Mouse (Mus musculus): ENCODE measurements at regions not wholly inside any gene's neighbourhood (a gene's known extent, or its start where the extent isn't known, plus 50 kb on each side); places are given as distances from the start of the nearest gene placed in this dataset.

GRCm38 (mm10) chr13:97463798-97464197 lies 222.9 kb downstream of the Enc1 start:
- no peaks in the 10 kb centered on the region for H3K36me3 ChIP-seq (ENCODE audit: control insufficient read depth, insufficient read depth, low read length)
- H3K27ac ChIP-seq (replicated peaks; ENCODE audit: low read depth, low read length), result no peak overlapping the region
- no peak overlapping the region for H3K4me3 ChIP-seq (replicated peaks; ENCODE audit: low read depth, low read length)
- H3K27me3 ChIP-seq (ENCODE audit: control insufficient read depth, insufficient read depth, low read length), result no peaks in the 10 kb centered on the region
- H3K4me1 ChIP-seq (ENCODE audit: control insufficient read depth, insufficient read depth, low read length), result peaks cover 2% of the 10 kb centered on the region; the same call in 1 of the 2 replicates
- ATAC-seq (ENCODE audit: low FRiP score, low TSS enrichment), result no peak
- H3K9ac ChIP-seq (replicated peaks; ENCODE audit: low read length), result no peak overlapping the region
- no peak overlapping the region for H3K4me2 ChIP-seq (ENCODE audit: low read length)
- H3K9me3 ChIP-seq (ENCODE audit: control insufficient read depth, low read length), result no peaks in the 10 kb centered on the region
- DNase-seq, result no peak
- 90% methylated on average over 7 of the region's 8 CpGs for WGBS

- H3K4me1 ChIP-seq (ENCODE audit: control insufficient read depth, insufficient read depth, low read length), result no peaks in the 10 kb centered on the region
- WGBS, result 94% methylated on average over 2 of the region's 2 CpGs
- no peak overlapping the region for H3K4me3 ChIP-seq (replicated peaks; ENCODE audit: low read depth, low read length)
- H3K9me3 ChIP-seq (ENCODE audit: control insufficient read depth, low read length), result no peaks in the 10 kb centered on the region
- no peaks in the 10 kb centered on the region for H3K27me3 ChIP-seq (ENCODE audit: control insufficient read depth, insufficient read depth, low read length)
- H3K36me3 ChIP-seq (ENCODE audit: control insufficient read depth, insufficient read depth, low read length), result no peaks in the 10 kb centered on the region
- H3K9ac ChIP-seq (replicated peaks; ENCODE audit: low read length), result no peak overlapping the region
- ATAC-seq (ENCODE audit: low FRiP score, low TSS enrichment) (no peak), DNase-seq (no peak)
- H3K4me2 ChIP-seq (ENCODE audit: low read length), result no peak overlapping the region
- H3K27ac ChIP-seq (replicated peaks; ENCODE audit: low read depth, low read length), result no peak overlapping the region
Measured at GRCm38 (mm10) chr13:97462884-97463235, 222.0 kb downstream of the Enc1 start.

GRCm38 (mm10) chr13:97462110-97462883 lies 221.4 kb downstream of the Enc1 start:
- ATAC-seq (ENCODE audit: low FRiP score, low TSS enrichment) (no peak), DNase-seq (no peak)
- H3K4me2 ChIP-seq (ENCODE audit: low read length), result no peak overlapping the region
- no peaks in the 10 kb centered on the region for H3K27me3 ChIP-seq (ENCODE audit: control insufficient read depth, insufficient read depth, low read length)
- H3K4me1 ChIP-seq (ENCODE audit: control insufficient read depth, insufficient read depth, low read length), result no peaks in the 10 kb centered on the region
- H3K9me3 ChIP-seq (ENCODE audit: control insufficient read depth, low read length), result no peaks in the 10 kb centered on the region
- H3K9ac ChIP-seq (replicated peaks; ENCODE audit: low read length), result no peak overlapping the region
- 83% methylated on average over 13 of the region's 13 CpGs for WGBS
- no peaks in the 10 kb centered on the region for H3K36me3 ChIP-seq (ENCODE audit: control insufficient read depth, insufficient read depth, low read length)
- H3K4me3 ChIP-seq (replicated peaks; ENCODE audit: low read depth, low read length), result no peak overlapping the region
- H3K27ac ChIP-seq (replicated peaks; ENCODE audit: low read depth, low read length), result no peak overlapping the region

- Histone ChIP-seq H3K36me3 (ENCODE audit: control insufficient read depth, insufficient read depth, low read length) (no peaks in the 10 kb centered on the region), H3K4me1 (ENCODE audit: control insufficient read depth, insufficient read depth, low read length) (no peaks in the 10 kb centered on the region), H3K4me3 (replicated peaks; ENCODE audit: low read depth, low read length) (no peak overlapping the region), H3K9me3 (ENCODE audit: control insufficient read depth, low read length) (no peaks in the 10 kb centered on the region), H3K4me2 (ENCODE audit: low read length) (no peak overlapping the region), H3K9ac (replicated peaks; ENCODE audit: low read length) (no peak overlapping the region), H3K27ac (replicated peaks; ENCODE audit: low read depth, low read length) (no peak overlapping the region), H3K27me3 (ENCODE audit: control insufficient read depth, insufficient read depth, low read length) (no peaks in the 10 kb centered on the region)
- ATAC-seq (ENCODE audit: low FRiP score, low TSS enrichment) (no peak), DNase-seq (no peak)
- 94% methylated on average over 4 of the region's 4 CpGs for WGBS
Measured at GRCm38 (mm10) chr13:97461207-97461606, 220.3 kb downstream of the Enc1 start.

GRCm38 (mm10) chr13:97459106-97459505 lies 218.2 kb downstream of the Enc1 start:
- DNase-seq (no peak), ATAC-seq (ENCODE audit: low FRiP score, low TSS enrichment) (no peak)
- no peak overlapping the region for H3K4me2 ChIP-seq (ENCODE audit: low read length)
- no peak overlapping the region for H3K4me3 ChIP-seq (replicated peaks; ENCODE audit: low read depth, low read length)
- H3K9ac ChIP-seq (replicated peaks; ENCODE audit: low read length), result no peak overlapping the region
- H3K27me3 ChIP-seq (ENCODE audit: control insufficient read depth, insufficient read depth, low read length), result no peaks in the 10 kb centered on the region
- WGBS, result 93% methylated on average over 7 of the region's 7 CpGs
- no peak overlapping the region for H3K27ac ChIP-seq (replicated peaks; ENCODE audit: low read depth, low read length)
- H3K36me3 ChIP-seq (ENCODE audit: control insufficient read depth, insufficient read depth, low read length), result no peaks in the 10 kb centered on the region
- H3K4me1 ChIP-seq (ENCODE audit: control insufficient read depth, insufficient read depth, low read length), result no peaks in the 10 kb centered on the region
- H3K9me3 ChIP-seq (ENCODE audit: control insufficient read depth, low read length), result no peaks in the 10 kb centered on the region

- no peak overlapping the region for H3K27ac ChIP-seq (replicated peaks; ENCODE audit: low read depth, low read length)
- ATAC-seq (ENCODE audit: low FRiP score, low TSS enrichment), result no peak
- H3K9me3 ChIP-seq (ENCODE audit: control insufficient read depth, low read length), result no peaks in the 10 kb centered on the region
- no peak overlapping the region for H3K4me3 ChIP-seq (replicated peaks; ENCODE audit: low read depth, low read length)
- no peak overlapping the region for H3K4me2 ChIP-seq (ENCODE audit: low read length)
- H3K4me1 ChIP-seq (ENCODE audit: control insufficient read depth, insufficient read depth, low read length), result peaks cover 7% of the 10 kb centered on the region; the same call in 1 of the 2 replicates
- no peak overlapping the region for H3K9ac ChIP-seq (replicated peaks; ENCODE audit: low read length)
- no peaks in the 10 kb centered on the region for H3K36me3 ChIP-seq (ENCODE audit: control insufficient read depth, insufficient read depth, low read length)
- peak; percentile 45 for DNase-seq
- H3K27me3 ChIP-seq (ENCODE audit: control insufficient read depth, insufficient read depth, low read length), result no peaks in the 10 kb centered on the region
- 47% methylated on average over 6 of the region's 6 CpGs for WGBS
Measured at GRCm38 (mm10) chr13:97455961-97456360, 215.1 kb downstream of the Enc1 start.

- Histone ChIP-seq H3K4me2 (ENCODE audit: low read length) (no peak overlapping the region), H3K27ac (replicated peaks; ENCODE audit: low read depth, low read length) (no peak overlapping the region), H3K36me3 (ENCODE audit: control insufficient read depth, insufficient read depth, low read length) (no peaks in the 10 kb centered on the region), H3K9ac (replicated peaks; ENCODE audit: low read length) (no peak overlapping the region), H3K9me3 (ENCODE audit: control insufficient read depth, low read length) (no peaks in the 10 kb centered on the region), H3K27me3 (ENCODE audit: control insufficient read depth, insufficient read depth, low read length) (no peaks in the 10 kb centered on the region), H3K4me3 (replicated peaks; ENCODE audit: low read depth, low read length) (no peak overlapping the region), H3K4me1 (ENCODE audit: control insufficient read depth, insufficient read depth, low read length) (peaks cover 7% of the 10 kb centered on the region; the same call in 1 of the 2 replicates)
- ATAC-seq (ENCODE audit: low FRiP score, low TSS enrichment) (no peak), DNase-seq (no peak)
- WGBS, result 65% methylated on average over 8 of the region's 8 CpGs
Measured at GRCm38 (mm10) chr13:97454715-97455114, 213.8 kb downstream of the Enc1 start.

GRCm38 (mm10) chr13:97453469-97453868 lies 212.6 kb downstream of the Enc1 start:
- WGBS, result 72% methylated on average over 6 of the region's 6 CpGs
- H3K27me3 ChIP-seq (ENCODE audit: control insufficient read depth, insufficient read depth, low read length), result no peaks in the 10 kb centered on the region
- H3K9ac ChIP-seq (replicated peaks; ENCODE audit: low read length), result no peak overlapping the region
- H3K36me3 ChIP-seq (ENCODE audit: control insufficient read depth, insufficient read depth, low read length), result no peaks in the 10 kb centered on the region
- H3K4me2 ChIP-seq (ENCODE audit: low read length), result no peak overlapping the region
- no peak for DNase-seq
- peaks cover 7% of the 10 kb centered on the region; the same call in 1 of the 2 replicates for H3K4me1 ChIP-seq (ENCODE audit: control insufficient read depth, insufficient read depth, low read length)
- no peak for ATAC-seq (ENCODE audit: low FRiP score, low TSS enrichment)
- H3K4me3 ChIP-seq (replicated peaks; ENCODE audit: low read depth, low read length), result no peak overlapping the region
- no peaks in the 10 kb centered on the region for H3K9me3 ChIP-seq (ENCODE audit: control insufficient read depth, low read length)
- H3K27ac ChIP-seq (replicated peaks; ENCODE audit: low read depth, low read length), result no peak overlapping the region

- H3K27me3 ChIP-seq (ENCODE audit: control insufficient read depth, insufficient read depth, low read length), result no peaks in the 10 kb centered on the region
- ATAC-seq (ENCODE audit: low FRiP score, low TSS enrichment), result no peak
- no peak for DNase-seq
- peaks cover 7% of the 10 kb centered on the region; the same call in 1 of the 2 replicates for H3K4me1 ChIP-seq (ENCODE audit: control insufficient read depth, insufficient read depth, low read length)
- H3K4me2 ChIP-seq (ENCODE audit: low read length), result no peak overlapping the region
- 24% methylated on average over 5 of the region's 5 CpGs for WGBS
- no peaks in the 10 kb centered on the region for H3K36me3 ChIP-seq (ENCODE audit: control insufficient read depth, insufficient read depth, low read length)
- no peak overlapping the region for H3K27ac ChIP-seq (replicated peaks; ENCODE audit: low read depth, low read length)
- no peak overlapping the region for H3K9ac ChIP-seq (replicated peaks; ENCODE audit: low read length)
- H3K4me3 ChIP-seq (replicated peaks; ENCODE audit: low read depth, low read length), result no peak overlapping the region
- H3K9me3 ChIP-seq (ENCODE audit: control insufficient read depth, low read length), result no peaks in the 10 kb centered on the region
Measured at GRCm38 (mm10) chr13:97453090-97453430, 212.2 kb downstream of the Enc1 start.

Measured in midbrain, embryonic 14.5 days (tissue).